Mouse (Mus musculus) stomach, postnatal 0 days (tissue): ENCODE measurements around the gene Pax8.

Experiments
- CTCF ChIP-seq: IDR thresholded peaks from 2 replicates; pipeline ENCODE4 v1.5.1; 2016; ENCODE audit warnings: antibody characterized with exemption, low read depth, mild to moderate bottlenecking, moderate library complexity
- EP300 ChIP-seq: optimal IDR thresholded peaks from 2 replicates; pipeline ENCODE3; 2016; ENCODE audit warnings: antibody characterized with exemption

DNA sequence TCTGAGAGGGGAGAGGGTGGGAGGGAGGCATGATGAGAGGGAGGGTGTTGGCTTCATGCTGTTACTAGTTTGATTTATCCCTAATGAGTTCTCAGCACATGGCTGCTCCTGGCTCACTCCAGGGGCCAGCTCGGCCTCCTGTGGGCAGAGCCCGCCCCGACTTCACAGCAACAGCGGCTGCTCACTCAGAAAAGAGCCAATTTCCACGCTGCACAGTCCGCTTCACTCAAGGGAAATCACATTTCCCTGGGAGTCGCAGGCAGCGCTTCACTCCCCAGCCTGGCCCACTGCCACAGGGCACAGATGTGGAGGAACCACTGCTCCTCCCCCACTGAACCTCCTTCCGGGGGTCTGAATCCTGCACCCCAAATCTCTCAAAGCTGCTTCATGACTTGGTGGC lies 58.7 kb downstream of the Pax8 start:
- TF ChIP-seq CTCF (no peak), EP300 (no peak)
